Mouse (Mus musculus) liver, embryonic 15.5 days (tissue): ENCODE measurements around the gene Gm20388. TPM values are rescaled to one million over a fixed set of nuclear protein-coding genes. Genes with fewer than 3 reads are reported as not detected.

Experiments used
- ATAC-seq: fragments of 200-750 bp; cut with Nextera tagmentation; 2 replicates; pipeline ENCODE4 v1.8.0; 2017; ENCODE audit warnings: moderate number of reproducible peaks, mild to moderate bottlenecking, moderate library complexity; ENCODE audit not compliant: insufficient read depth
- H3K27ac ChIP-seq: fragments of 300-500 bp; sonication (generic); replicated peaks from 2 replicates; pipeline ENCODE4 v1.5.1; 2015; ENCODE audit warnings: mild to moderate bottlenecking, inconsistent platforms
- H3K27me3 ChIP-seq: fragments of 300-500 bp; sonication (generic); 2 replicates; pipeline ENCODE4 v1.6.1; 2015; ENCODE audit warnings: mild to moderate bottlenecking, inconsistent platforms
- H3K36me3 ChIP-seq: fragments of 300-500 bp; sonication (generic); replicated peaks from 2 replicates; pipeline ENCODE4 v1.6.1; 2015; ENCODE audit warnings: moderate library complexity, mild to moderate bottlenecking, inconsistent platforms
- H3K4me1 ChIP-seq: fragments of 300-500 bp; sonication (generic); replicated peaks from 2 replicates; pipeline ENCODE4 v1.6.1; 2015; ENCODE audit warnings: inconsistent platforms
- H3K4me2 ChIP-seq: fragments of 300-500 bp; sonication (generic); 2 replicates; pipeline ENCODE4 v1.6.1; 2015; ENCODE audit warnings: moderate library complexity, mild to moderate bottlenecking, inconsistent platforms
- H3K4me3 ChIP-seq: fragments of 300-500 bp; sonication (generic); replicated peaks from 2 replicates; pipeline ENCODE4 v1.5.1; 2015; ENCODE audit warnings: mild to moderate bottlenecking, inconsistent platforms
- H3K9ac ChIP-seq: fragments of 300-500 bp; sonication (generic); 2 replicates; pipeline ENCODE4 v1.6.1; 2015; ENCODE audit warnings: moderate library complexity, mild to moderate bottlenecking, inconsistent platforms
- H3K9me3 ChIP-seq: fragments of 300-500 bp; sonication (generic); replicated peaks from 2 replicates; pipeline ENCODE4 v1.6.1; 2016; ENCODE audit warnings: inconsistent platforms
- WGBS: fragments of 180-500 bp; shearing (Covaris S2); methylation state at CpG from one replicate; pipeline ENCODE4 v1.1.7; 2015; ENCODE audit warnings: mixed read lengths; ENCODE audit not compliant: insufficient replicate concordance; 5-methylcytosine and 5-hydroxymethylcytosine counted together
- polyA plus RNA-seq: library from polyadenylated mRNA; unstranded; fragments of >200 nt; fragmentation: Nextera tagmentation; extraction: Ambion mirVana; gene quantifications from 2 replicates; pipeline ENCODE4 v1.2.1, GENCODE M21; 2015

Gm20388 gene
- polyA plus RNA-seq, 1 experiment from 2014 or later: not detected

- no peak overlapping the region for H3K9ac ChIP-seq
- no peak overlapping the region for H3K4me3 ChIP-seq
- no peaks in the 10 kb centered on the region for H3K27me3 ChIP-seq
- H3K4me1 ChIP-seq: peaks cover 90% of the 10 kb centered on the region
- no peak for ATAC-seq
- peaks cover 11% of the 10 kb centered on the region; the same call in 1 of the 2 replicates for H3K36me3 ChIP-seq
- no peak overlapping the region for H3K27ac ChIP-seq
- WGBS: 69% methylated on average over 26 of the region's 26 CpGs
- H3K9me3 ChIP-seq: no peaks in the 10 kb centered on the region
- no peak overlapping the region for H3K4me2 ChIP-seq
Measured at GRCm38 (mm10) chr8:120513638-120514461, 603.2 kb downstream of the Gm20388 start.

- no peak overlapping the region for H3K9ac ChIP-seq
- no peaks in the 10 kb centered on the region for H3K9me3 ChIP-seq
- WGBS: 85% methylated on average over 2 of the region's 2 CpGs
- peaks cover 17% of the 10 kb centered on the region; the same call in 1 of the 2 replicates for H3K36me3 ChIP-seq
- H3K4me2 ChIP-seq: no peak overlapping the region
- H3K27ac ChIP-seq: no peak overlapping the region
- peaks cover 88% of the 10 kb centered on the region for H3K4me1 ChIP-seq
- no peak overlapping the region for H3K4me3 ChIP-seq
- ATAC-seq: no peak
- H3K27me3 ChIP-seq: no peaks in the 10 kb centered on the region
Measured at GRCm38 (mm10) chr8:120515214-120515613, 604.6 kb downstream of the Gm20388 start.

- H3K9ac ChIP-seq: no peak overlapping the region
- 81% methylated on average over 6 of the region's 6 CpGs for WGBS
- no peaks in the 10 kb centered on the region for H3K9me3 ChIP-seq
- no peak overlapping the region for H3K4me3 ChIP-seq
- H3K27me3 ChIP-seq: no peaks in the 10 kb centered on the region
- peaks cover 17% of the 10 kb centered on the region; the same call in 1 of the 2 replicates for H3K36me3 ChIP-seq
- H3K4me1 ChIP-seq: peaks cover 88% of the 10 kb centered on the region
- no peak for ATAC-seq
- H3K27ac ChIP-seq: no peak overlapping the region; the same call in 1 of the 2 replicates
- H3K4me2 ChIP-seq: no peak overlapping the region
Measured at GRCm38 (mm10) chr8:120515650-120516049, 605.0 kb downstream of the Gm20388 start.

- Histone ChIP-seq H3K27me3 (no peaks in the 10 kb centered on the region), H3K27ac (peak overlapping the region; percentile 42; the same call in 1 of the 2 replicates), H3K4me2 (no peak overlapping the region; the same call in 1 of the 2 replicates), H3K4me3 (no peak overlapping the region), H3K9ac (no peak overlapping the region), H3K9me3 (no peaks in the 10 kb centered on the region), H3K36me3 (peaks cover 19% of the 10 kb centered on the region; the same call in 1 of the 2 replicates), H3K4me1 (peaks cover 88% of the 10 kb centered on the region)
- no peak for ATAC-seq
- 42% methylated on average over 12 of the region's 12 CpGs for WGBS
Measured at GRCm38 (mm10) chr8:120516182-120516755, 605.6 kb downstream of the Gm20388 start.

- no peak overlapping the region for H3K27ac ChIP-seq
- H3K36me3 ChIP-seq: peaks cover 28% of the 10 kb centered on the region; the same call in 1 of the 2 replicates
- H3K27me3 ChIP-seq: no peaks in the 10 kb centered on the region
- H3K4me2 ChIP-seq: no peak overlapping the region
- no peak overlapping the region for H3K9ac ChIP-seq
- H3K4me3 ChIP-seq: no peak overlapping the region
- 65% methylated on average over 11 of the region's 11 CpGs for WGBS
- no peak for ATAC-seq
- peaks cover 83% of the 10 kb centered on the region for H3K4me1 ChIP-seq
- no peaks in the 10 kb centered on the region for H3K9me3 ChIP-seq
Measured at GRCm38 (mm10) chr8:120517666-120518410, 607.2 kb downstream of the Gm20388 start.

GRCm38 (mm10) chr8:120518736-120519534, 608.3 kb downstream of the Gm20388 start:
- Histone ChIP-seq H3K9me3 (no peaks in the 10 kb centered on the region), H3K9ac (no peak overlapping the region), H3K4me3 (no peak overlapping the region), H3K27me3 (no peaks in the 10 kb centered on the region), H3K27ac (no peak overlapping the region), H3K4me1 (peaks cover 83% of the 10 kb centered on the region), H3K36me3 (peaks cover 28% of the 10 kb centered on the region; the same call in 1 of the 2 replicates), H3K4me2 (no peak overlapping the region)
- peak; percentile 8; the same call in 1 of the 2 replicates for ATAC-seq
- 86% methylated on average over 14 of the region's 14 CpGs for WGBS

GRCm38 (mm10) chr8:120520287-120520686, 609.6 kb downstream of the Gm20388 start:
- Histone ChIP-seq H3K36me3 (peaks cover 23% of the 10 kb centered on the region; the same call in 1 of the 2 replicates), H3K27me3 (no peaks in the 10 kb centered on the region), H3K4me2 (no peak overlapping the region), H3K9me3 (no peaks in the 10 kb centered on the region), H3K4me1 (peaks cover 87% of the 10 kb centered on the region), H3K9ac (no peak overlapping the region), H3K27ac (no peak overlapping the region), H3K4me3 (no peak overlapping the region)
- ATAC-seq: no peak
- WGBS: 76% methylated on average over 15 of the region's 15 CpGs

- H3K4me1 ChIP-seq: peaks cover 88% of the 10 kb centered on the region
- H3K27ac ChIP-seq: no peak overlapping the region
- no peak for ATAC-seq
- no peaks in the 10 kb centered on the region for H3K9me3 ChIP-seq
- H3K9ac ChIP-seq: no peak overlapping the region
- no peak overlapping the region for H3K4me3 ChIP-seq
- peaks cover 23% of the 10 kb centered on the region; the same call in 1 of the 2 replicates for H3K36me3 ChIP-seq
- H3K4me2 ChIP-seq: no peak overlapping the region
- H3K27me3 ChIP-seq: no peaks in the 10 kb centered on the region
- WGBS: 70% methylated on average over 20 of the region's 20 CpGs
Measured at GRCm38 (mm10) chr8:120520707-120521590, 610.3 kb downstream of the Gm20388 start.

GRCm38 (mm10) chr8:120521591-120521965, 610.9 kb downstream of the Gm20388 start:
- Histone ChIP-seq H3K4me2 (no peak overlapping the region), H3K9ac (no peak overlapping the region), H3K27me3 (no peaks in the 10 kb centered on the region), H3K4me1 (peaks cover 88% of the 10 kb centered on the region), H3K4me3 (no peak overlapping the region), H3K9me3 (no peaks in the 10 kb centered on the region), H3K36me3 (peaks cover 23% of the 10 kb centered on the region; the same call in 1 of the 2 replicates), H3K27ac (no peak overlapping the region)
- no peak for ATAC-seq
- WGBS: 84% methylated on average over 7 of the region's 7 CpGs

- Histone ChIP-seq H3K36me3 (peaks cover 18% of the 10 kb centered on the region; the same call in 1 of the 2 replicates), H3K27me3 (no peaks in the 10 kb centered on the region), H3K9me3 (no peaks in the 10 kb centered on the region), H3K27ac (no peak overlapping the region), H3K4me3 (no peak overlapping the region), H3K4me1 (peaks cover 93% of the 10 kb centered on the region), H3K4me2 (no peak overlapping the region), H3K9ac (no peak overlapping the region)
- no peak for ATAC-seq
- 64% methylated on average over 7 of the region's 7 CpGs for WGBS
Measured at GRCm38 (mm10) chr8:120523641-120524040, 613.0 kb downstream of the Gm20388 start.
